Mouse (Mus musculus) spleen, postnatal 36 days (tissue): ENCODE data around the gene Esrp2.
A peak's percentile ranks its signal among the peaks of the same experiment; 100 is the strongest.

ENCODE experiments used
- DNase-seq, 2 experiments: peaks; one replicate each; pipeline ENCODE4 v3.0.0; 2022; ENCODE audit warnings: low spot score in 2 of 2, mixed read lengths in 1 of 2

Gene Esrp2

DNA sequence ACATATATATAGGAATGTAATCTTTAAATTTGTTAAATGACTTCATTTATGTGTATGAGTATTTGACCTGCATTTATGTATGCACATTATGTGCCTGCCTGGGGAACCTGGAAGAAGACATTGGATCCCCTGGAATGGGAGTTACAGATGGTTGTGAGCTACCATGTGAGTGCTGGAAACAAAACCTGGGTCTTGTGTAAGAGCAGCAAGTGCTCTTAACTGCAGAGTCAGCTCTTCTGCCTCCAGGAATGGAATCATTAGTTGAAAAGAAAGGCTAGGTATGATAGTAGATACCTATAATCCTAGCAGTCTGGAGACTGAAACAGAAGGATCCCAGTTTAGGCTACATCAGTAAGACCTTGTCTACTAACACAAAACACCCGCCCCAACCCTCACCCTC, 10.7 kb downstream of the Esrp2 start:
- no peak for DNase-seq

GRCm38 (mm10) chr8:106123443-106123842, 13.3 kb downstream of the Esrp2 start:
- no peak for DNase-seq

GRCm38 (mm10) chr8:106115897-106116296, 20.9 kb downstream of the Esrp2 start:
- no peak for DNase-seq

DNA sequence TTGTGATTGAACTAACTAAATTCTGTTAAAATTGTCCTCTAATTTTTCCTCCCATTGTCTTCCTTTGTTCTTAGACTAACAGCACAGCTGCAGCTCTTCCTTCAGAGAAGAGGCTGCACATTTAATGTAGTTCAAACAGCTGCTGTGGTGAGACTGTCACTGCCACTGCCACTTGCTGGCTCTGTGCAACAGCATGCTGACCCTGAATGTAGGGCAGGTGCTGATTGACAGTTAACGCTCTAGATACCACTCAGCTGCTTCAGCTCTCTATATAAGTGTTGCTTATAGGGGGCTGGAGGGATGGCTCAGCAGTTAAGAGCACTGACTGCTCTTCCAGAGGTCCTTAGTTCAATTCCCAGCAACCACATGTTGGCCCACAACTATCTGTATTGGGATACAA, 24.3 kb downstream of the Esrp2 start:
- no peak for DNase-seq

- no peak for DNase-seq
These were observed 24.7 kb downstream of the Esrp2 start for GRCm38 (mm10) chr8:106112041-106112440.

DNA sequence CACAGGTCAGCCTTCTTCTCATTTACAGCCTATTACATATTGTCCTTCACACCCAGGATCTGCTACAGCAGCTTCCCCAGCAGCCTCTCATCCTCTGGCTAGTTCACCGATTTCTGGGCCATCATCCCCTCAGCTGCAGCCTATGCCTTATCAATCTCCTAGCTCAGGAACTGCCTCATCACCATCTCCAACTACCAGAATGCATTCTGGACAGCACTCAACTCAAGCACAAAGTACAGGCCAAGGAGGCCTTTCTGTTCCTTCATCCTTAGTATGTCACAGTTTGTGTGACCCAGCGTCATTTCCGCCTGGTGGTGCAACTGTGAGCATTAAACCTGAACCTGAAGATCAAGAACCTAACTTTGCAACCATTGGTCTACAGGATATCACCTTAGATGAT, 28.0 kb downstream of the Esrp2 start:
- peak; percentile 21 to 28 for DNase-seq

GRCm38 (mm10) chr8:106108080-106108479, 28.7 kb downstream of the Esrp2 start:
- DNase-seq = peak; percentile 16 to 17

GRCm38 (mm10) chr8:106106193-106106592, 30.6 kb downstream of the Esrp2 start:
- DNase-seq = no peak

GRCm38 (mm10) chr8:106103888-106104287, 32.9 kb downstream of the Esrp2 start:
- no peak for DNase-seq

- DNase-seq = no peak
These were observed 34.5 kb downstream of the Esrp2 start for GRCm38 (mm10) chr8:106102321-106102720.
